Mouse (Mus musculus): ENCODE measurements around the gene Fuca1. TPM values are rescaled to one million over a fixed set of nuclear protein-coding genes. Genes with fewer than 3 reads are reported as not detected.
A peak's percentile ranks its signal among the peaks of the same experiment; 100 is the strongest.

The Fuca1 gene
- polyA plus RNA-seq, 1 experiment, result 46.0 TPM

DNA sequence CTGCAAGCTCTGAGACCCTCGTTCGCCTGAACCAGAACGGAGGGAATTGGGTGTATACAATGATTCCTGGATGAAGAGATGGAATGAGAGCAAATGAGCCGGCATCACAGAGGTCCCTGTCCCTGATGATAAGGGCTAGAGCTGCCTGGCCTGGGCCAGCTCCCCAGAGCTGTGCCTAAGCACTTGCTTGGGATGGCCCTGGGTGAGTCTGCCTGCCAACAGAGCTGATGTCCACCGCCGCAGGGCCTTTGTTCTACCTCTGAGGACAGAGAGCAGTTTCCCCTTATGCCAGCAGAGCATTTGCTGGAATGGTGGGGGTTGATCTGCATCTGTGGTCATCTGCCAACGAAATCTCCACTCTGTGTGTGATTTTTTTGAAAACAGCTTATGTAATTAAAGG lies 41.7 kb downstream of the Fuca1 start:
- H3K36me3 ChIP-seq (ENCODE audit: control insufficient read depth, insufficient read depth, low read length, poor library complexity, severe bottlenecking), result no peaks in the 10 kb centered on the region
- H3K27me3 ChIP-seq (ENCODE audit: control insufficient read depth, insufficient read depth, low read length, poor library complexity, severe bottlenecking), result no peaks in the 10 kb centered on the region
- H3K4me3 ChIP-seq (ENCODE audit: low read depth, low read length), result no peak overlapping the region
- no peak for TF ChIP-seq CTCF (IDR thresholded peaks at IDR 0.05; ENCODE audit: low read depth, low read length)
- no peak for TF ChIP-seq POLR2A (IDR thresholded peaks at IDR 0.05; ENCODE audit: insufficient read depth, low read length)
- TF ChIP-seq EP300 (IDR thresholded peaks at IDR 0.05; ENCODE audit: insufficient read depth, low read depth, low read length), result no peak
- H3K9ac ChIP-seq (ENCODE audit: low read depth, poor library complexity, severe bottlenecking), result no peak overlapping the region
- no peaks in the 10 kb centered on the region for H3K4me1 ChIP-seq (ENCODE audit: control insufficient read depth, insufficient read depth, low read length)
- no peak overlapping the region for H3K27ac ChIP-seq (ENCODE audit: insufficient read depth, low read length)
- no peaks in the 10 kb centered on the region for H3K9me3 ChIP-seq (replicated peaks; ENCODE audit: control insufficient read depth, insufficient read depth, low read length, poor library complexity, severe bottlenecking)

- Histone ChIP-seq H3K9ac (ENCODE audit: low read depth, poor library complexity, severe bottlenecking) (peak overlapping the region; percentile 81), H3K4me3 (ENCODE audit: low read depth, low read length) (peak overlapping the region; percentile 97), H3K9me3 (replicated peaks; ENCODE audit: control insufficient read depth, insufficient read depth, low read length, poor library complexity, severe bottlenecking) (no peaks in the 10 kb centered on the region), H3K27ac (ENCODE audit: insufficient read depth, low read length) (peak overlapping the region; percentile 63), H3K4me1 (ENCODE audit: control insufficient read depth, insufficient read depth, low read length) (no peaks in the 10 kb centered on the region), H3K27me3 (ENCODE audit: control insufficient read depth, insufficient read depth, low read length, poor library complexity, severe bottlenecking) (no peaks in the 10 kb centered on the region), H3K36me3 (ENCODE audit: control insufficient read depth, insufficient read depth, low read length, poor library complexity, severe bottlenecking) (0 out of 2 replicates have a peak, but pooled peaks cover 6% of the 10 kb centered on the region)
- no peak for TF ChIP-seq CTCF (IDR thresholded peaks at IDR 0.05; ENCODE audit: low read depth, low read length)
- TF ChIP-seq POLR2A (IDR thresholded peaks at IDR 0.05; ENCODE audit: insufficient read depth, low read length), result no peak
- no peak for TF ChIP-seq EP300 (IDR thresholded peaks at IDR 0.05; ENCODE audit: insufficient read depth, low read depth, low read length)
Observed at GRCm38 (mm10) chr4:135962946-135963345, 42.4 kb downstream of the Fuca1 start.

GRCm38 (mm10) chr4:135963457-135964193 lies 43.1 kb downstream of the Fuca1 start, which contains the start of gene Gale:
Gale (plus strand) TSS chr4:135963727.
- Histone ChIP-seq H3K36me3 (ENCODE audit: control insufficient read depth, insufficient read depth, low read length, poor library complexity, severe bottlenecking) (peaks cover 7% of the 10 kb centered on the region; the same call in 1 of the 2 replicates), H3K9ac (ENCODE audit: low read depth, poor library complexity, severe bottlenecking) (peak within 1 kb of the TSS; percentile 81), H3K4me3 (ENCODE audit: low read depth, low read length) (peak within 1 kb of the TSS; percentile 97), H3K9me3 (replicated peaks; ENCODE audit: control insufficient read depth, insufficient read depth, low read length, poor library complexity, severe bottlenecking) (no peaks in the 10 kb centered on the region), H3K27ac (ENCODE audit: insufficient read depth, low read length) (peak within 1 kb of the TSS; percentile 63), H3K27me3 (ENCODE audit: control insufficient read depth, insufficient read depth, low read length, poor library complexity, severe bottlenecking) (no peaks in the 10 kb centered on the region), H3K4me1 (ENCODE audit: control insufficient read depth, insufficient read depth, low read length) (no peaks in the 10 kb centered on the region)
- 0 out of 2 replicates have a peak, but pooled peaks have one; percentile 6 for TF ChIP-seq EP300 (IDR thresholded peaks at IDR 0.05; ENCODE audit: insufficient read depth, low read depth, low read length)
- TF ChIP-seq POLR2A (IDR thresholded peaks at IDR 0.05; ENCODE audit: insufficient read depth, low read length), result peak; percentile 49
- no peak for TF ChIP-seq CTCF (IDR thresholded peaks at IDR 0.05; ENCODE audit: low read depth, low read length)

DNA sequence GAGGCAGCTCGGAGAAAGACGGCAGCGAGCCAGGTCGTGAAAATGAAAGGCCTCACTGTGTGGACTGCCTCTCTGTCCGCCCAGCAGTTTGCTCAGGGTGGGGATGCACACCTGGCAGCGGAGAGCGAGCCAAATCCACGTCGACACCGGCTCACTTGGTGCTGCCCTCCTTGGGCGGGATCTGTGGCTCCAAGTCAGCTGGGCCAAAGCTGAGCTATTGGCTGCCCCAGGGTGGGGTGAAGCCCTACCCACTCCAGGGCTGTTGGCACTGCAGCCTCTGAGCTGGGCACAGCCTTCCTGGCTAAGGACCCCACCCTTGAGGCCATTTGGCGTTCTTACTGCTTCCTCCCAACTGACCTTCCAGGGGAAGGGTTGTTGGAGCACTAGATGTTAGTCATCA lies 43.9 kb downstream of the Fuca1 start:
- H3K27ac ChIP-seq (ENCODE audit: insufficient read depth, low read length), result no peak overlapping the region
- peak overlapping the region; percentile 86 for H3K4me3 ChIP-seq (ENCODE audit: low read depth, low read length)
- H3K4me1 ChIP-seq (ENCODE audit: control insufficient read depth, insufficient read depth, low read length), result no peaks in the 10 kb centered on the region
- peak overlapping the region; percentile 81 for H3K9ac ChIP-seq (ENCODE audit: low read depth, poor library complexity, severe bottlenecking)
- no peaks in the 10 kb centered on the region for H3K27me3 ChIP-seq (ENCODE audit: control insufficient read depth, insufficient read depth, low read length, poor library complexity, severe bottlenecking)
- TF ChIP-seq POLR2A (IDR thresholded peaks at IDR 0.05; ENCODE audit: insufficient read depth, low read length) (no peak), EP300 (IDR thresholded peaks at IDR 0.05; ENCODE audit: insufficient read depth, low read depth, low read length) (no peak), CTCF (IDR thresholded peaks at IDR 0.05; ENCODE audit: low read depth, low read length) (no peak)
- no peaks in the 10 kb centered on the region for H3K9me3 ChIP-seq (replicated peaks; ENCODE audit: control insufficient read depth, insufficient read depth, low read length, poor library complexity, severe bottlenecking)
- peaks cover 13% of the 10 kb centered on the region; the same call in 1 of the 2 replicates for H3K36me3 ChIP-seq (ENCODE audit: control insufficient read depth, insufficient read depth, low read length, poor library complexity, severe bottlenecking)

- Histone ChIP-seq H3K36me3 (ENCODE audit: control insufficient read depth, insufficient read depth, low read length, poor library complexity, severe bottlenecking) (peaks cover 16% of the 10 kb centered on the region; the same call in 1 of the 2 replicates), H3K9ac (ENCODE audit: low read depth, poor library complexity, severe bottlenecking) (no peak overlapping the region), H3K9me3 (replicated peaks; ENCODE audit: control insufficient read depth, insufficient read depth, low read length, poor library complexity, severe bottlenecking) (no peaks in the 10 kb centered on the region), H3K4me3 (ENCODE audit: low read depth, low read length) (no peak overlapping the region), H3K27me3 (ENCODE audit: control insufficient read depth, insufficient read depth, low read length, poor library complexity, severe bottlenecking) (no peaks in the 10 kb centered on the region), H3K4me1 (ENCODE audit: control insufficient read depth, insufficient read depth, low read length) (no peaks in the 10 kb centered on the region), H3K27ac (ENCODE audit: insufficient read depth, low read length) (no peak overlapping the region)
- TF ChIP-seq POLR2A (IDR thresholded peaks at IDR 0.05; ENCODE audit: insufficient read depth, low read length) (no peak), CTCF (IDR thresholded peaks at IDR 0.05; ENCODE audit: low read depth, low read length) (no peak), EP300 (IDR thresholded peaks at IDR 0.05; ENCODE audit: insufficient read depth, low read depth, low read length) (no peak)
Observed at GRCm38 (mm10) chr4:135965113-135965512, 44.6 kb downstream of the Fuca1 start.

GRCm38 (mm10) chr4:135966283-135966682 lies 45.7 kb downstream of the Fuca1 start:
- H3K27ac ChIP-seq (ENCODE audit: insufficient read depth, low read length), result no peak overlapping the region
- no peak overlapping the region for H3K4me3 ChIP-seq (ENCODE audit: low read depth, low read length)
- H3K9ac ChIP-seq (ENCODE audit: low read depth, poor library complexity, severe bottlenecking), result no peak overlapping the region
- H3K4me1 ChIP-seq (ENCODE audit: control insufficient read depth, insufficient read depth, low read length), result peaks cover 1% of the 10 kb centered on the region
- H3K9me3 ChIP-seq (replicated peaks; ENCODE audit: control insufficient read depth, insufficient read depth, low read length, poor library complexity, severe bottlenecking), result no peaks in the 10 kb centered on the region
- H3K36me3 ChIP-seq (ENCODE audit: control insufficient read depth, insufficient read depth, low read length, poor library complexity, severe bottlenecking), result peaks cover 20% of the 10 kb centered on the region; the same call in 1 of the 2 replicates
- no peaks in the 10 kb centered on the region for H3K27me3 ChIP-seq (ENCODE audit: control insufficient read depth, insufficient read depth, low read length, poor library complexity, severe bottlenecking)
- TF ChIP-seq POLR2A (IDR thresholded peaks at IDR 0.05; ENCODE audit: insufficient read depth, low read length) (no peak), EP300 (IDR thresholded peaks at IDR 0.05; ENCODE audit: insufficient read depth, low read depth, low read length) (no peak), CTCF (IDR thresholded peaks at IDR 0.05; ENCODE audit: low read depth, low read length) (no peak)
